Mouse (Mus musculus) right cerebral cortex, postnatal 25 days (tissue): ENCODE data around the gene Rsph14.
A peak's percentile ranks its signal among the peaks of the same experiment; 100 is the strongest.

Source experiments
- DNase-seq: peaks from one replicate; pipeline ENCODE4 v3.0.0; 2022

Gene Rsph14

DNA sequence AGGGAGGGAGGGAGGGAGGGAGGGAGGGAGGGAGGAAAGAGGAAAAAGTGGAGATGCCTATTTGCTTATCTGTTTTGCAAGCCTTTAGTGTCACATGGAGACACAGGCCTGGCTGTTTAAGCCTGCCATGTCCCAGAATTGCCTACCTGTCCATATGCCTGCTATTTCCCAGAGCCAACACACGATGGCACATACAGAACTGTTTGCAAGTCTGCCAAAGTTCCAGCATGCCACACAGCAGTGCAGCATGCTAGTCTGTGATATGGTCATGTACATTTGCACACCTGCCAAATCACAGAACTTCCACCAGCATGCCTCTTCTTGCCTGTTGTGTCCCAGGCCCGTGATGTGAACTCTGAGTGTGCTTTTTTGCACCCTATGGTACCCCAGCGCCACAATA, 101.8 kb downstream of the Rsph14 start:
- no peak for DNase-seq

DNA sequence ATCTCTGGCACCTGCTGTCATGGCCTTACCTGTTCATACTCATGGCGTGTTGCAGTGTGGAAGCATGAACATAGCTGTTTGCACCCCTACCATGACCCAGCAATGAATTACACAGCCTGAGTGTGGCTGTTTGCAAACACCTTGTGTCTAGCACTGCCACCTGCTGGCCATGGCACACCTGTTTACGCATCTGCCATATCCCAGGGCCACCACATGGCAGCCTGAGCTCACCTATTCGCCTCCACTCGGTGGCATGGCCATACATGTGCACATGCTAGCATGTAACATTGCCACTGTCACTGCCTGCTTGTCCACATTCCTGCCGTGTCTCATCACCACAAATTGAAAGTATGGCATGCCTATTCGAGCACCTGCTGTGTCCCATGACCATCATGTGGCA, 102.8 kb downstream of the Rsph14 start:
- no peak for DNase-seq

DNA sequence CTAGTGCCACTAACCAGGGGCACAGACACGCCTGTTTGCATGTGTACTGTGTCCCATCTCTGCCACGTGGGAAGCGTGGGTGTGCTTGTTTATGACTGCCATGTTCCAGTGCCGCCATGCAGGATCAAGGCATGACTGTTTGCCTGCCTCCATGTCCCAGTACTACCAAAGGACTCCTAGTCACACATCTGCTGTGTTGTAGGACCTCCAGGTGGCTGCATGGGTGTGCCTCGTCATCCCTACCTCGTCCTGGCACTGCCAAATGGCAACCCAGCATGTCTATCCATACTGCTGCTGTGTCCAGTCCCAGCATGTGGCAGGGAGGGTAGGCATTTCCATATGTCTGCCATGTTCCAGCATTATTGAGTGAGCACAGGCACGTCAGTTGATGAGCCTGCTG, 104.1 kb downstream of the Rsph14 start:
- DNase-seq = no peak

DNA sequence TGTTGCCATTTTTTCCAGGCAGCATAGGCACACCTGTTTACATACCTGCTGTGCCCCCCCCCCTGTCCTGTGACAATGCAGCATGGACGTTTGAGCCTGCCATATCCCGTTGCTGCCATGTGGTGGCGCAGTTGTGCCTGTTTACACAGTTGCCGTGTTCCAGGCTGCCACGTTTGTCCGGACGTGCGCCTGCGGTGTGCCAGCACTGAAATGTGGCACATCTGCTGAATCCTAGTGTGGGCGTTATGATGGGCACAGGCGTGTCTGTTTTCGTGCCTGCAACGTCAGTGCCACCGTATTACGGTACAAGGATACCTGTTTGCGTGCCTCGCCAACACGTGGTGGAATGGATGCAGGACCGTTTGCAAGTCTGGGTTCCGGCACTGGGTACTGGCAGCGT, 107.1 kb downstream of the Rsph14 start:
- DNase-seq = peak; percentile 76

DNA sequence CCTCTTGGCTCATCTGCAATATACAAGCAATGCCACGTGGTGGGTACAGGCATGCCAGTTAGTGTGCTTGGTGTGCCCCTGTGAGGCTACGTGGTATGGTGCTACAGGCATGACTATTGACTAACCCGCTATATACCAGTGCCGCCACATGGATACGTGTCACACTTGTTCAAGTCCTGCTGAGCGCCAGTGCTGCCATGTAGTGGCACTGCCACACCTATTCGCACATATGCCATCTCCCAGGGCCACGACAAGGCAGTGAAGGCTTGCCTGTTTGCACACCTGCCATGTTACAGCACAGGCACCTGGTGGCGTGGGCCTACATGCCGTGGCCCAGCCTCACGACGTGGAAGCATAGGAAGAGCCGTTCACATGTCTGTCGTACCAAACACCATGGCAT, 108.1 kb downstream of the Rsph14 start:
- DNase-seq = no peak

DNA sequence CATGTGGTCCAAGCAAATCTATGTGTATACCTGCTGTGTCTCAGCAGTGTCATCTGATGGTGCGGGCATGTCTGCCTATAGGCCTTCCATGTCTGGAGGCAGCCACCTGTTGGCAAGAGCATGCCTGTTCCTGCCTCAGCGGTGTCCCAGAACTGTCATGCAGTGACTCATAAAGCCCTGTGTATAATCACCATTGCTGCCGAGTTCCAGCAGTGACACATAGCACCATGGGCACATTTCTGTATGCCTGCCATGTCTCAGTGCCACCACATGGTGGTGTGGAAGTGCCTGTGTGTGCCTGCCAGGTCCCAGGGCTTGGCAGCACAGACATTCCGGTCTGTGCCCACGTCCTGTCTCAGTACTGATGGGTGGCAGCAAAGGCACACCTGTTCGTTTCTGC, 109.6 kb downstream of the Rsph14 start:
- DNase-seq = peak; percentile 79

DNA sequence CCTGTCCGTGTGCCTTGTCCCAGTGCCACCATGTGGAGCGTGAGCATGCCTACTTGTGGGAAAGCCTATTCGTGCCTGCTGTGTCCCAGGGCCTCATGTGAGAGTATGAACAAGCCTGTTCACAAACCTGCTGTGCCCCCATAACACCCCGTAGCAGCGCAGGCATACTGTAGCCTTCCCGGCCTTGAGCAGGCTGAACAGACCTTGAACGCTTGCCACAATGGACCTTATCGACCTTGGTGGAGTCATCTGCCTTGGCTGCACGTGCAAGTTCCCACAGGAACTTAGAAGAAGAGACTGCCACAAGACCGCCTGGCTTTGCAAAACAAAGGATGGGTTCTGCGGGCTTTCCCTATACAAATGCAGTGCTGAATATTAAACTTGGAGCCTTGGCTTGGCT, 110.8 kb downstream of the Rsph14 start:
- no peak for DNase-seq

DNA sequence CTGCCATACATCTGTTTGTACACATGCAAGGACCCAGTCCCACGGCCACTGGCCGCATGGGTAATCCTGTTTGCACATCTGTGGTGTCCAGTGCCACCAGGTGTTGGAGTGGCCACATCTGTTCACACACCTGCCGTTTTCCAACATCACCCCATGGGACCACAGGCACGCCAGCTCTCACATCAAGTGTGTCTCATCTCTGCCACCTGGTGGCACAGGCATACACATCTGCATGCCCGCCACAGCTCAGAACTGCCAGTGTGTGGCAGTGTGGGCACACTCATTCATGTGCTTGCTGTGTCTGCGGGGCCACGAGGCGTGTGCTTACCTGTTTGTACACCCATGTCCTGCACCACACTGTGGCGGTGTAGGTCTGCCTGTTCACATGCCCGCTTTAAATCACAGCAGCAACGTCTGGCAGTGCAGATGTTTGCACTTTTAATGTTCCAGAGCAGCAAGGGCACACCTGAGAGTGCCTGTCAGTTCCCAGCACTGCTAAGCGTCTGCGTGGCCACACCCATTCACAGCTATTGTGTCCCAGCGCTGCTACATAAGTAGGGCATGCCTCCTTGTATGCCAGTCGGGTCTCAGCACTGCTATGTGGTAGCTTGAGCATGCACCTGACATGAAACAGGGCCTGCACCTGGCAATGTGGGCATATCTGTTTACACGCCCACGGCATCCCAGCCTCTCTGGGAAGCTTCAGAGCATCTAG, 111.4 kb downstream of the Rsph14 start:
- DNase-seq = peak; percentile 61

DNA sequence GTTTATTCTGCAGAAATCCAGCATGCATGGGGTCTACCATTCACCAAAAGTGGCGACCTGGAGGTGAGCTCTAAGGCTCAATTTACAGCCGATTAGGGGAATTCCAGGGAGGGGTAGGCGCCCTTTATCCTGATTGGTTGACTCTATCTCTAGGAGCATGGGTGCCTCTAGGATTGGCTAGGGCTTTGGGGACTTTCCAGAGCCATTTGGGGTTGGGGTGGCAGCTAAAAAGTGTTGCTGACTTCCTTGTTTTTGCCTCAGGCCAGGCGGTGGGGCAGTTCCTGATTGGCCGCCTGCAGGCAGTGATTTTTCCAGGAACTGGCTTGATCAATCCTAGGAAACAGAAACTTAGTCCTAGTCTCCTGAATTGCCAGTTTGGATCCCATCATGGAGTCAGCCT, 113.1 kb downstream of the Rsph14 start:
- DNase-seq = no peak

DNA sequence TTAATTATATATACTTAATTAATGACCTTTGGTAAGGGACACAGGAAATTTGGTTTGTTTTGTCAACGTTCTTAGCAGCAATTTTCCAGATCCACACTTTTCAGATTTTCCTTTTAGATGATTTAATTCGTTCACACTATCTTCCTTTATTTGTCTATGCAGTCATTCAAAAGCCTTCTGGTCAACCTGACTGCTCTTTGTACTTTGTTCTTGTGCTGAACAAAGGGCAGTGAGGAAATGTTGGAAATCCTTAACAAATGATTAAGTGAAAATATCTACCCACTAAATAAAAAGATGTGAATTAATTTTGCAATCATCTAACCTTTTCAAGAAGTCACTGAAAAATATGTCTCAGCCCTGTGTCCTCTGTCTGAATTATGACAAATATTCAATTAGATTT, 124.0 kb downstream of the Rsph14 start:
- DNase-seq = no peak
